Mouse (Mus musculus) testis, adult 2 months (tissue): ENCODE results near the gene Itpr1.

Experiments used
- CTCF ChIP-seq: fragments of 200-500 bp; IDR thresholded peaks from 2 replicates; pipeline ENCODE4 v1.5.1; 2012; ENCODE audit warnings: low read depth, mild to moderate bottlenecking, inconsistent platforms, low read length, moderate library complexity; ENCODE audit not compliant: control insufficient read depth, insufficient read depth, insufficient replicate concordance
- POLR2A ChIP-seq: fragments of 200-500 bp; IDR thresholded peaks from 2 replicates; pipeline ENCODE4 v1.6.1; 2012; ENCODE audit warnings: low read depth, mild to moderate bottlenecking, inconsistent platforms, low read length, moderate library complexity; ENCODE audit not compliant: control insufficient read depth

- TF ChIP-seq CTCF, result no peak
- no peak for TF ChIP-seq POLR2A
These were observed 34.3 kb downstream of the Itpr1 start for GRCm38 (mm10) chr6:108247211-108247610.
